Mouse (Mus musculus) T-cell, adult 2 months (primary cell): ENCODE measurements around the gene Ctsd.

Source experiments
- DNase-seq: peaks from one replicate; pipeline ENCODE4 v3.0.0; 2022; ENCODE audit warnings: low spot score

Ctsd gene

DNA sequence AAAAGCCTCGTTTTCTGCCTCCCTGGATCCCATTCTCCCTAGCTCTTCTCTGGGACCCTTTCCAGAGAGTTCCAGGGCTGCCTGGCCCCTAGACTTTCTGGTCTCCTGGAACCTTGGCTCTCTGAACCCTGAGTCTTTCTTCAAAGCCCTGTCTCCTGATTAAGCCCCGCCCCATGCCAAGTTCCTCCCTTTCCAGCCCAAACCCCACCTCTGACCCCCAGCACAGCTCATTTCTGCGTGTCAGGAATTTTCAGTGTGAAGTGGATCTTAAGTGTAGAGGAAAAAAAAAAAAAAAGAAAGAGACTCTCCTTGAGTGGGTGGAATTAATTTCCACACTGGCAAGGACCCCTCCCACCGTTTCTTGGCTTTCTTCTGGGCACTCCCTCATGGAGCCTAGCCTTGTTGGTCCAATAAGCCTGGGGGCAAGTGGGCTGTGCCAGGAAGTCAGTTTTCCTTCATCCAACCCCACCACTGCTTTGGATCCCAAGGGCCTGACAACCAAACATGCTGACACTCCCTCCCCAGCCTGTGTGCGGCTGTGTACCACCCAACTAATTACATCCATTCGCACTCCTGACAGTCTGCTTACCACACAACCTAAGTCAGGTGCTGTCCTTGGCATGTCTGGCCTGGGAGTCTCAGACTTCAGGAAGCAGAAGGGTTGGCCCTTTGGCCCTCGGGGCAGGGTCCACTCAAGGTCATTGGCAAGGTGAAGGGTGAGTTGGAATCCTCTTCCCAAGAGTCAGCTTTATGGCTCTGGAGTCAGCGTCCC is 14.0 kb downstream of the Ctsd start, which contains the start of gene Ifitm10:
Ifitm10 (minus strand) TSS at position 113 of the 772 bp plus-strand sequence.
- no peak for DNase-seq

DNA sequence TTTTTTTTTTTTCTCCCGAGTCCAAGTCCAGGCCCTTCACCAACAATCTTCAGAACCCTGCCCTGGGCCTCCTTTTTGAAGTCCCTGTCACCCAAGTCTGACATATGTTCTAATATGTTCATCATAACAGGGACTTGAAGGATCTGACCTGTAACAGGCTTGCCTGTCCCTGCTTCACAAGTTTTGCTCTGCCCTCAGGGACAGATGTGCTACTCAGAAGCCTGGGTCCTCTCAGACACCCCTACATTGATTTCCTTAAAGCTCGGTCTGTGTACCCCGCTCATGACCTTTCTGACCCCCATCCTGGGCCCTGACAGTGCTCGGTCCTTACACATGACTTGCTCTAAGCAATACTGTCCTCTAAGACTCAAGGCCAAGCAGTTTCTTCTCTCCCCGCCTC is 14.8 kb downstream of the Ctsd start:
- no peak for DNase-seq

DNA sequence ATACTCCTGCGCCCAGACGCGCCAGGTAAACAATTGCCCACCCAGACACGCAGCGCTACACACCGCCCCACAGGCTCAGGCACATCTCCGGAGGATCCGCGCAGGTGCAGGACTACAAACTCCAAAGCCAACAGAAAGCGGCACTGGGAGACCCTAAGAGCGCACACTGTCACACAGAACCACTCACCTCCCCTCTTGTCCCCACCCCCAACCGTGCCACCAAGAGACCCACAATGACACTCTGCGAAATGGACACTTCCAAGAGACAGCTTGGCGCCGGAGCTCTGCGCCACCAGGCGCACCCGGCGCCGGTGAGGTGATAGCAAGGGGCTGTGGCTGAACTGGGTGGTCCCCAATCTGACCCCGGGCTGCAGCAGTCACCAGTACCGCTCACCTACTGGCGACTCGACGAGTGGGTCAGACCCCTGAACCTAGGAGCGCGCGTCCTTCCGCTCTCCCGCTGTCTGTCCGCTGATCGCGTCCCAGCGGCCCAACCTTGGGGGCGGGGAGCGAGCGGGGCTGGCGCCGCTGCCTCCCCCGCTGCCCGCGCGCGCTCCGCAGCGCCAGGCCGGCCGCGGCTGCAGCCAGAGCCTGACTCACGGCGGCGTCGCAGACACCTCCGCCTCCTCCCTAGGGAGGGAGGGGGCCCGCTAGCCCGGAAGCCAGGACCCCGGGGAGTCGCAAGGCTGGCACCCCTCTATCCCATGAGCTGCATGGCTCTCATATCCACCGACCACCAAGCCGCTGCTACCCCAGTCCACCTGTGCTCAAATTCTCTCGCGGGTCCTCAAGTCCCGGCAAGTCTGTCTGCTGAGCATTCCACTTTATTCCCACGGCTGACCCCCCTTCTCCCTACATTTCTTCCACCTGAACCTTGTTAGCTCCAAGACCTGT is 15.8 kb downstream of the Ctsd start:
- no peak for DNase-seq

DNA sequence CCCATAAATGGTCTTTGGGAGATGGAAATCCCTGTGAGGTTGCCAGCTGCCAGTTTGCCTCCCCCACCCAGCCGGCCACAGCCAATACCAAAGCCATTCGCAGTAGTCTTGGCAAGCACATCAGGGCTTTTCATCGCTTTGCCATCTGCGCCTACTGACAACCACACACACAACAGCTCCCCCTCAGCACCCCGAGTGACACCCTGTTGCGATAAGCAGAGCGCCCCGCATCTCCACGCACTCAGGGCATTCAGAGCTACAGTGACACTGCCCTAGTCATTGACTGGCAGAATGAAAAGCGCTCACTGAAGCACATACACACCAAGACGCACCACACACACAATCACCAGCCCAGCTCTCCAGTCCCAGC is 16.5 kb downstream of the Ctsd start:
- no peak for DNase-seq

DNA sequence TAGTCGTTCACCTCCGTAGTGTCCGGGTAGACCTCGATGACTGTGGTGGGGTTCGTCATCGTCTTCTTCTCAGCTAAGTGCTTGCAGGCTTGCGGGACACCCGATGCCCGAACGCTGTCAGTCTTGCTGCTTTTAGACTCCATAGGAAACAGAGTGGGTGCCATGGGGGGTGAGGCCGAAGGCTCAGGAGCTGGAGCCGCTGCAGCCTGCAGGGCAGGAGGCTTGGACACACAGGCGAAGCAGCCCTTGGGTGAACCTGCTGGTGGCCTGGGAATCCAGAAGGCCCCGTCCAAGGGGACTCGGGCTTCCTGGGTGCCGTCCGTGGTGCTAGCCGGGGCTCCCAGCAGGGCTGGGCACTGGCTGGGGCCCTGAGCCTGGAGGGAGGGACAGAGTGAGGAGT is 16.9 kb downstream of the Ctsd start:
- no peak for DNase-seq

DNA sequence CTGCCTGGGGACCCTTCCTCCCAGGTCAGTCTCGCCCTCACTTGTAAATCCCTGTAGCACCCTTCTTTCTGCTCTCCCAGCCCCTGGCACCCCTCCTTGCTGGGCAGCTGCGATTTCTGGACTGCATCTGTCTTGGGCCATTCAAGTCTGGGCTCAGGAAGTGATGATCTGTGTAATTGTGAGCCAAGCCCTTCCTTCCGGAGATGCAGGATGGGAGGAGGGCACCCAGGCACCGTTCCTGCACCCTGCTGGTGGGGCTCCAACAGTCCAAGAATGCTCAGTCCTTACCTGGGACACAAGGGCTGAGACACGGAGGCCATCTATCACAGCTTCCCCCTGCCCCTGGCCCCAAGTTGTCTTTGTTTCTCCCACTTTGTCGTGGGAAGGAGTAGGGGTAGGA is 18.0 kb downstream of the Ctsd start:
- DNase-seq, result no peak

DNA sequence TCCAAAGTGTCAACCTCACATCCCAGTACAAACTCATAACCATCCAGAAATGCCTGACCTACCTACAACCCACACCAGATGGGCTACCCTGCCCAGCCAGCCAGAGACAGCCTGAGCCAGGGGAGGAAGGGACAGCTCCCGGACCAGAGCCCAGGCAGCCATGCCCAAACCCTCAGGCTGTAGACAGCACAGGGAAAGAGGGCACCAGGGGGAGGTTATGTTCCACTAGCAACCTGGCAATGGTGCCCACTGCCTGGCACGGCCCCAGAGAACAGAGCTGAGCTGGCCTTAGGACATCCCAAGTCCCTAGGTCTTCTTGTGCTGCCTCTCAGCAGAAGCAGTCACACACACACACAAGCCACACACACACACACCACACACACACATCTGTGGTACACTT is 19.0 kb downstream of the Ctsd start:
- DNase-seq, result no peak

DNA sequence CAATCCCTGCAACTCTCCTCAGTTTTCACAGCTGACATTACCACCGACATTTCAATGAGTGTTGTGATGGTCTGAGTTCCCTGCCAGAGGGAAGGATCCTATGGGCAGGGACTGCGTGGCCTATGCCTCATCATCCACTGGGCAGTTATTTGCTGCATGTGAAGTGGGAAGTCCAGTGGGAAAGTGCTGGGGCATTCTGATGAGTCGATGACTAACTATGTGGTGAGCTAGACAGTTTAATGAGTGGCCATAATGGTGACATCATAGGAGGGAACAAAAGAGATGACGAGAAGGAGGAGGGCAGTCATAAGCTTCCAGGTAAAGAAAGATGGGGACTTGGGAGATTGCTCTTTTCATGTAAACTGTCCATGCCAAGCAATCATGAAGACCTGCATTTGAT is 24.7 kb downstream of the Ctsd start:
- no peak for DNase-seq

DNA sequence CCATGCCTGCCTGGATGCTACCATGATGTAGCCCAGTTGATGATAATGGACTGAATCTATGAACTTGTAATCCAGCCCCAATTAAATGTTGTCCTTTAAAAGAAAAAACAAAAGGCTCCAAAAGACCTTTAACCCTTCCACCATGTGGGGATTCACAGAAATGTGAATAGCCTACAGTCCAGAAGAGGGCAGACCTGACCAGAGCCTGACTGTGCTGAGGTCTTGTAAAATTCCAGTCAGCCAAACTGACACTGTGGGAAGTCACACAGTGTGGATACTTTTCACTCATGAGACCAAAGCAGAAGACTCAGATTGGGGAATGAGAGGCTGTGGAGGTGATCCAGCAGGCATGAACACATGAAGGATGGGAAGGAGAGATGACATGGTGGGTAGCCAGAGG is 27.1 kb downstream of the Ctsd start:
- no peak for DNase-seq

DNA sequence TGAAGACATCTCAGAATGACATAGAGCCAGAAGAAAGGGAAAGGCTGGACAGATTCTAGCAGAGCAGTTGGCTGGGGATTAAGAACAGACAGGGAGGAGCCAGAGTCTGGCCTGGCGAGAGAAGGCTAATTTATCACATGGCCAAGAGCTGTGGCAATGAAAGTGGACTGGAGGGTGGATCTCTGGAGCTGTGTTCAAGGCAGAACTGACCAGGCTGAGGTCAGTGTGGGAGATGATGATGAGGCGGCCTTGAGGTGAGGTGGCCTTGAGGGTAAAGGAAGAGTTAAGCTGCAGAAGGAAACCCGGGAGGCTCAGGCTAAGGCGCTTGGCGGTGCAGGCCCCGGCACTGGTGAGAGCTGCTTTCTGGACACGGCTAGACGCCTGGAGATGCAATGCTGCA is 28.7 kb downstream of the Ctsd start:
- no peak for DNase-seq

DNA sequence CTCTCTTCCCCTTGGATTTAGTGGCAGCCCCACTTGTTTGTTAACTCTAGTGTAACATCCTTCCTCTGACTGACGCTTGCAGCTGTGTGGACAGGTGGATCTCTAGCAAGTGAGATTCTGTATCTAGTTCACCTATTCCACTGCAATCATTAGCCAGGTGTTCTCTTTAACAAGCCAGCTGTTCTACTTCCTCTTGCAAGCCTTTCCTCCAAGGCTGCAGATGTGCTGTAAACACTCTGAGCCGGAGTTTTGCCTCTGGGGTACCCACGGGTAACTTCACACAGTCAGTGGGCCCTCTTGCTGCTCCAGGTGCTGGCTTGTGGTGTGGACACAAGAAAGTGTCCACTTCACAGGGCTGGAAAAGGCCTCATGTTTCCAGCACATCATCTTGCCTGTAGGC is 30.3 kb downstream of the Ctsd start:
- DNase-seq, result no peak

DNA sequence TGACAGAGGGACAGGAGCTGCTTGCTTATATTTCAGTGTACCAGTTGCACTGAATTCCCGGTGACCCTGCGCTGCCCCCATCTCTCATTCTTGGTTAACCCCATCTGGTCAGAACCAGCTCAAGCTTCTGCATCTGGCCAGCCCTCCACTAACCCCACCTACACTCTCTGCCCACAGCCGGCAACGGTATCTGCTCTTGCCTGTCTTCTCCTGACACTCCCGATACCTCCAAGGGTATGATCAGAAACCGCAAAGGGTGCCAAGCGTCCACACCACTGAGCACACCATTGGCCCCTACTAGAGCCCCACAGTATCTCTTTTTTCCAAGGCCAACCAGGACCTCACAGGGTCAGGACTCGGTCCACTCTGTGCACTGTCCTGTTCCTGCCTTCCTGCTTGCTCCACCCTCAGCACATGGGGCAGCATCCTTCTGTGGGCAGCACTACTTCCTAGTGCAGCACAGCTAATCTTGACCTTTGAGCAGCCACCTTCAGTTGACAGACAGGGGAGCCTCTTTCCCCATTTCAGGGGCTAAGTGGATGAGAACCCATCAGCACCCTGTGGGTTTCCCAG is 33.1 kb downstream of the Ctsd start:
- DNase-seq, result no peak

DNA sequence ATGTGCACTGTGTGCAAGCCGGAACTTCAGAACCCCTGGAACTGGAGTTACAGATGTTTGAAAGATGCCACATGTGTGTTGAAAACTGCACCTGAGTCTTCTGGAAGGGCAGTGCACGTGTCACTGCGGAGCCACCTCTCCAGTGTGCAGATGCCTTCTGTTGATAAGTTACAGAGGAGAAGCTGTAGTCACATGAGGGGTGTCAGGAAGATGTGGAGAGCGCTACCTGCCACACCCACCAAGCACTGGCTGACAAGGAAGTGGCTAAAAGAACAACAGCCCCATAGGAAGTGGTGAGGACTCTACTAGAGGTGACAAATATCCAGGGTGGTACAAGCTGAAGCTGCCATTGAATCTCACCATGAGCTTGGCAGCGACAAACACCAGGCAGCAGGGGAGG is 34.0 kb downstream of the Ctsd start:
- peak; percentile 88 for DNase-seq

DNA sequence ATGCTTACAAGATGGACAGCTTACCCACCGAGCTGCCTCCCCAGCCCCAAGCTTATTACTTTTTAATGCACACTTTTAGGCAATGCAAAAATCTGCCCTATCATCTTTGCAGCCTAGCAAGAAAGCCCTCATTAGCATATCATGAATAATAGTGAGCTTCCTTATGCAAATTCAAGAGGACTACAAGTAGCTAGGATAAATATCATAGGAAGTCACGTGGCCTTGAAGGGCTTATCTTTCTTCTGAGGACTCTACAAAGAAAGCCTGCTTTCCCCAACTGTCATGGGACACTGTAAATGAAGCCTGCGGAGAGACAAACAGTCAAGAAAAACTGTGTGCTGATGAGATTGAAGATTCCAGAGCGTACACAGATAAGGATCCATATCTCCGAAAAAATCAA is 36.3 kb downstream of the Ctsd start:
- peak; percentile 20 for DNase-seq

DNA sequence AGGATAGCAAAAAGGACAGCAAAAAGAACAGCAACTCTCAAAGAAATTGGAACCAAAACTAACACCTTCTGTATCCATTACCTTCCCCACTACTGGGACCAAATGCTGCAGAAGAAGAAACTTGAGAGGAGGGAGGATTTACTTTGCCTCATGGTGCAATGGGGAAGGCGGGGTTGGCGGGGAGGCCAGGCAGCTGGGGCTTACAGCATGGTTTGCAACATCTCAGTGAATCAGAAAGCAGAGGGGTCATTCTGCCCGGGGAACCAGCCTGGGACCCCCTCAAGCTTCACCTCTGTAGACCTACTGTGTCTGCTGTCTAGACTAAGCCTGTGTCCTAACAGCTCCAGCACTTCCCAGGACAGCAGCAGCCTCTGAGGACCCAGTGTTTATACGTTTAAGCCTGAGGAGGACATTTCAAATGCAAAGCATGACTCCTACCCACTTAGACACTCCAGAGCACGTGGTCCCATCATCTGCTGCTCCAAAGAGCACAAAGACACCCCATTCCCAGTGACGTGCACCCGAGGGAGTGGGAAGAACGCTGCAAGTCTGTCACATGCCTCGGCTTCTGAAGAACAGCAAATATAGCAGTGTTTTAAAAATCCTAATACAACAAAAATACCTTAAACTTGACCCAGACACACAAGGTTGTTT is 38.4 kb downstream of the Ctsd start:
- DNase-seq, result no peak

DNA sequence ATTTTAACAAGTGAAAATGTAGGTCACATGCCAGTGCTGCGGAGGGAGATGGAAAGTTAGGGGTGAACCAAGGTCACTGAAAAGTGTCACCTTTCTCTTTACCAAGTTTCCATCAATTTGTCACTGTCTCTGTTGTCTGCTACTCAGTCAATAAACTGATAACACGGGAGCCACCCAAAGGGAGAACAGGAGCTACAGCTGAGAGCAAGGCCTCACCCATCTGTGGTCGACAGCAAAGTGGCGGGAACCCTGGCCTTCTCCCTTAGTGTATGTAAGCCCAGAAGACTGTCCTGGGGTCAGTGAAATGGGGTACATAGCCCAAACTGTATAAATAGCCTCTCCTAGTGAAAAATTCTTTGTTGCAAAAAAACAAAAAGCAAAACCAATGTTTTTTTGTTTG is 40.3 kb downstream of the Ctsd start:
- DNase-seq, result no peak

DNA sequence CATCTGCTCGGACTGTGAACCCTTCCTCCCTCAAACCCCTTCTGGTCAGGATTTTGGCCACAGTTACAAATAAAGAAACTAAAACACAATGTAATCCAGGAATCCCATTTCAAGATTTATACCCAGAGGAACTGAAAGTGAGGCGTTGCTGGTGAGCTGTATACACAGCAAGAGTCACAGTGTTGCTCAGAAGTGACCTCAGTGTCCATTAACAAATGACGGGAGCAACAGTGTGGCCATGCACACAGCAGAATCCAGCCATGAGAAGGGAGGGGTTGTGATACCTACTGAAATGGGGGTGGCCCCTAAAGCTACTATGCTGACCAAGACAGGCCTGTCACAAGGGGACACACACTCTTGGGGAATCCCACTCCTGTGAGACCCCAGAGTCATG is 45.6 kb downstream of the Ctsd start:
- DNase-seq, result no peak

DNA sequence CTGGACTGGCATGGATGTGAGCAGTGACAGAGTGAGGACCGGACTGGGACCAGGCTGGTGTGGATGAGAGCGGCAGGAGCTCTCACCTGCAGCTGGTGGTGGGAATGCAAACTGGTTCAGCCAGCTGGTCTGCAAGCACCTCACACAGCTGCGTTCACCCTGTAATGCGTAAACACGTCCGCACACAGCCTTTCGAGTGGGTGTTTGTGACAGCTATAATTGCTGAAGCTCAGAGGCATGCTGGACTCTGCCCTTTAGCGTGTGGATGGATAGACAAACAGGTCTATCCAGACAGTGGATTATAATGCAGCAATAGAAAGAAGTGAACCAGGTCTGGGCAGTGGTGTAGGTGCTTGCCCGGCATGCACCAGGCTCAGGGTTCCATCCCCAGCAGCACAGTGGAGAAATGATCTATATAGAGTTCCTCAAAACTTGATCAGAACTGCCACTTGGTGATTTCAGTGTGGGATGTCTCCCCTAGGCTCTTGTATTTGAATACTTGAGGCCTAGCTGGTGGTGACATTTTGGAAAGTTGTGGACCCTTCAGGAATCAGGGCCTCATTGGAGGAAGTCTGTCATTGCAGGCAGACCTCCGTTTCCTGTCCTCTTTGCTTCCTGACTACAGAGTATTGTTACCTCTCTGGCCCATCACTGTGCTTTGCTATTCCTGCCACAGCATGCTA is 46.1 kb downstream of the Ctsd start:
- DNase-seq, result no peak

DNA sequence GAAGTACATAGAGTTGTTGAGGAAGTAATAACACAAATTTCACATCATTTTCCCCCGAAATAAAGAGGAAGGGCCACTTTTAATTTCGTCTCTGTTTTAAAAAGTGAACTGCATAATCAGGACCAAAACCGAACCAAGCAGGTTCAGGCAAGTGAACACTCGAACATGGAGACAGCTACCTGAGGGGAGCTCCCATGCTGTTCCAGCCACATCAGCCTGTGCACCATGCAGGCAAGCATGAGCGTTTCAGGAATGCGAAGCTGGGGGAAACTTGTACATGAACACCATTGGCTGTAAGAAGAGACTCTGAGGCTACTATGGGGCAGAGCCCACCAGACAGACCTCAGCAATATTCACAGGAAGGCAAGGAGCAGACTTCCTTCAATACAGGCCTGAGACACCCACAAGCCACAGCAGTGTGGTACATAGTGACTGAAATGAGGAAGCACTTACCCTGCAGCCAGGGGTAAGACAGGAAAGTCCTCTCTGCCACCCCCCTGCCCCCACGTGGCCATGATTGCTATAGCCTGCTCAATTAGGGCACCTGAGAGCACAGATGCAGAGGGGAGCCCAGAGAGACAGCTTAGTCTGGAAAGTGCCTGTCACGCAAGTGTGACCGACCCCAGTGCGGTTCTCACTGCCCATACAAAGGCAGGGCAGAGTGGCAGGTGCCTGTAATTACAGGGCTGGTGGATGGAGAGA is 47.4 kb downstream of the Ctsd start:
- DNase-seq, result peak; percentile 65

DNA sequence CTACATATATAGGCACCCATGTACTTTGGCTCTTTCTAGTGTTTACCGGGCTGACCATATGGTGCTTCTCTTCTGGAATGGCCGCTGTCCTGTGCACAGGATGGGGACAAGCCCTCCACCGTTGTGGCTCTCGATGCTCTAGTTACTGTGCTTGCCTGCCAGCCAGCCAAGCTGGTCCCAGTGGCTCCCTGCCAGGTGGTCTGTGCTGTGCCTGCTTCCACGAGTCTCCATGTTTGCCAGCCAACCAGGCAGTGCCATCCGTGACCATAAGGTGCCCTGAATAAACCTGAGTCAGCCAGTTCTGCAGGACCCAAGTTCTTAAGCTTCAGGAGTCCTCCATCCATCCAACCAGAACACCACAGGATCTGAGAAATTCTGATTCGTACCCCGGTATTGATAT is 52.7 kb downstream of the Ctsd start:
- no peak for DNase-seq

DNA sequence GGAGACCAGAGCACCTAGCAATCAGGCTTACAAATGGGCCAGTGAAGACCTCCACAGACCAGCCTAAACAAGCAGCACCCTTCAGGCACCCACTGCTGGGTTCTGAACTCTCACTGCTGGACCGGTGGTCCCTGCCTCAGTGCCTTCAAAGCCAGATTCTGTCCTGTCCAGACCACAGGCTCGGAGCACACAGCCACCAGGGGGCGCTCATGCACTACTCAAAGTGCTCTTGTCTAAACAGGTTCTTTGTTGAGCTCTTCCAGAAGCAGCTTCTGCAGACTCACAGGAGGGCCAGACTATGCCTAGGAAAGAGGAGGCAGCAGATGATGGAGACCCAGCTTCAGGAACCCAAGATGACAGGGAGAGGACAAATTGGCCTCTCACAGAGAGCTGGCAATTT is 53.6 kb downstream of the Ctsd start:
- DNase-seq, result peak; percentile 80
